ENCODE assay signal across 17 mouse cellular contexts in genomic region chr13:18914774-18915173, GRCm38 (mm10).
"Had no signal": no experiment of that assay in that cellular context is flagged by ENCODE, and none has a peak within 500 bp of the region (broad histone marks: within the 10 kb centered on the region; RNA-seq: fewer than 3 reads in every experiment).

No protein-coding gene starts in this region.

- DNase-seq: gastrocnemius, adult 2 months; gastrocnemius, postnatal 10 days; gastrocnemius, postnatal 25 days; heart, adult 18-20 months; heart, postnatal 10 days; heart, postnatal 4 days; kidney, adult 18-20 months; kidney, adult 8-10 months; kidney, postnatal 10 days; kidney, postnatal 25 days; kidney, postnatal 4 days; liver; liver, embryonic 13.5 days had no signal

- ATAC-seq: hindbrain, embryonic 16.5 days; inflammation-experienced regulatory T-cells, adult 6 months; intestine, embryonic 15.5 days; intestine, postnatal 0 days had no signal
